Mouse (Mus musculus) heart, embryonic 14.5 days (tissue): ENCODE measurements around the gene Olfr839-ps1. TPM values are rescaled to one million over a fixed set of nuclear protein-coding genes. Genes with fewer than 3 reads are reported as not detected.

Experiments
- ATAC-seq: fragments of 200-750 bp; cut with Nextera tagmentation; 2 replicates; pipeline ENCODE4 v1.8.0; 2017; ENCODE audit warnings: low read depth, moderate TSS enrichment; ENCODE audit not compliant: insufficient number of reproducible peaks, insufficient read depth, low FRiP score
- H3K27ac ChIP-seq, 2 experiments: fragments of 200-500 bp in 1 of 2; fragments of 300-500 bp in 1 of 2; sonication (generic) in 1 of 2; replicated peaks in 1 of 2; 2 replicates each; pipeline ENCODE4 v1.5.1; 2012 to 2014; ENCODE audit warnings: low read depth in 2 of 2, low read length in 2 of 2, control low read depth in 1 of 2, mild to moderate bottlenecking in 1 of 2, mixed read lengths in 1 of 2; ENCODE audit not compliant: control insufficient read depth in 1 of 2, insufficient read depth in 1 of 2
- H3K27me3 ChIP-seq: fragments of 300-500 bp; sonication (generic); 2 replicates; pipeline ENCODE4 v1.6.1; 2014; ENCODE audit warnings: mild to moderate bottlenecking, low read length, control low read depth; ENCODE audit not compliant: control insufficient read depth, insufficient read depth
- H3K36me3 ChIP-seq: fragments of 300-500 bp; sonication (generic); 2 replicates; pipeline ENCODE4 v1.6.1; 2014; ENCODE audit warnings: mild to moderate bottlenecking, control low read depth, low read length, mixed read lengths; ENCODE audit not compliant: control insufficient read depth, insufficient read depth
- H3K4me1 ChIP-seq, 2 experiments: fragments of 200-500 bp in 1 of 2; fragments of 300-500 bp in 1 of 2; sonication (generic) in 1 of 2; 2 replicates each; pipeline ENCODE4 v1.6.1; 2012 to 2014; ENCODE audit warnings: low read length in 2 of 2, control low read depth in 1 of 2, mixed read lengths in 1 of 2; ENCODE audit not compliant: control insufficient read depth in 2 of 2, insufficient read depth in 2 of 2
- H3K4me2 ChIP-seq: fragments of 300-500 bp; sonication (generic); 2 replicates; pipeline ENCODE4 v1.6.1; 2014; ENCODE audit warnings: mild to moderate bottlenecking, low read length
- H3K4me3 ChIP-seq, 2 experiments: fragments of 200-500 bp in 1 of 2; fragments of 300-500 bp in 1 of 2; sonication (generic) in 1 of 2; 2 replicates each; pipeline ENCODE4 v1.5.1; 2012 to 2014; ENCODE audit warnings: low read length in 2 of 2, mild to moderate bottlenecking in 2 of 2, control low read depth in 1 of 2, low read depth in 1 of 2, moderate library complexity in 1 of 2; ENCODE audit not compliant: control insufficient read depth in 1 of 2, insufficient read depth in 1 of 2
- H3K9ac ChIP-seq: fragments of 300-500 bp; sonication (generic); 2 replicates; pipeline ENCODE4 v1.6.1; 2014; ENCODE audit warnings: mild to moderate bottlenecking, low read length
- H3K9me3 ChIP-seq: fragments of 300-500 bp; sonication (generic); 2 replicates; pipeline ENCODE4 v1.6.1; 2016; ENCODE audit warnings: low read length, control low read depth; ENCODE audit not compliant: control insufficient read depth
- WGBS: fragments of 180-500 bp; shearing (Covaris S2); extraction: QIAGEN DNeasy Blood & Tissue Kit; methylation state at CpG from one replicate; pipeline ENCODE4 v1.1.7; 2014; 5-methylcytosine and 5-hydroxymethylcytosine counted together
- polyA plus RNA-seq: library from polyadenylated mRNA; unstranded; fragments of >200 nt; fragmentation: Nextera tagmentation; extraction: Ambion mirVana; gene quantifications from 2 replicates; pipeline ENCODE4 v1.2.1, GENCODE M21; 2014

The Olfr839-ps1 gene
- polyA plus RNA-seq: not detected in 2 replicates

GRCm38 (mm10) chr9:19177212-19177611, at the start of gene Olfr839-ps1:
Gene Olfr839-ps1, minus strand, starts transcription at chr9:19177312.
- 58% methylated on average over 1 of the region's 1 CpGs for WGBS

DNA sequence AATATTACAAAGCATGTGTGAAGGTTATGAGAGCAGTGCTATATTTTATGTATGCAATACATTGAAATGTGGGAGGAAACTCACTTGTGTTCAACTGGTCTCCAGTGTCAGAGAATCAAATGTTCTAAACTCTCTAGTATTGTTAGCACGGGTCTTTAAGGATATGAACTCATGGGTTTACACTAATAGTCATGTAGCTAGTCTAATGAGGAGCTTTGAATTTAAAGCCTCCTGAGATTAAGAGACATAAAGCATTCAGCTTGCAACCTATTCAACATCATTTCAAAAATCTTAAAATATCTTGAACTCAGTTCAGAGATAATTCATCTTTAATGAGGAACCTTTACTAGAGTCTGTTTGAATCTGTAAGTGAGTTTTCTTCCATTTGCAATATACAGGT, 41.1 kb downstream of the Olfr839-ps1 start, which contains the start of gene Olfr837:
Gene Olfr837, plus strand, starts transcription at position 301 of the 400 bp plus-strand sequence.
- ATAC-seq: no peak
- H3K4me3 ChIP-seq: no peak within 1 kb of the TSS
- H3K4me2 ChIP-seq: no peak within 1 kb of the TSS
- no peak within 1 kb of the TSS for H3K27ac ChIP-seq
- H3K36me3 ChIP-seq: no peaks in the 10 kb centered on the region
- 57% methylated on average over 1 of the region's 1 CpGs for WGBS
- H3K4me1 ChIP-seq: no peaks in the 10 kb centered on the region
- no peaks in the 10 kb centered on the region for H3K9me3 ChIP-seq
- H3K9ac ChIP-seq: no peak within 1 kb of the TSS
- no peaks in the 10 kb centered on the region for H3K27me3 ChIP-seq

More at GRCm38 (mm10) chr9:19177212-19177611, at the start of gene Olfr839-ps1:
- Histone ChIP-seq H3K27ac (no peak within 1 kb of the TSS), H3K4me1 (no peaks in the 10 kb centered on the region), H3K27me3 (no peaks in the 10 kb centered on the region), H3K36me3 (no peaks in the 10 kb centered on the region), H3K9me3 (no peaks in the 10 kb centered on the region), H3K4me2 (no peak within 1 kb of the TSS), H3K9ac (no peak within 1 kb of the TSS), H3K4me3 (no peak within 1 kb of the TSS)
- no peak for ATAC-seq

GRCm38 (mm10) chr9:19120082-19120481, 57.0 kb downstream of the Olfr839-ps1 start, which contains the start of gene Olfr836:
Gene Olfr836, plus strand, starts transcription at chr9:19120382.
- Histone ChIP-seq H3K9me3 (no peaks in the 10 kb centered on the region), H3K9ac (no peak within 1 kb of the TSS), H3K27ac (no peak within 1 kb of the TSS), H3K4me2 (no peak within 1 kb of the TSS), H3K27me3 (no peaks in the 10 kb centered on the region), H3K36me3 (no peaks in the 10 kb centered on the region), H3K4me1 (no peaks in the 10 kb centered on the region), H3K4me3 (no peak within 1 kb of the TSS)
- no peak for ATAC-seq

Other genes with a start within 250 kb of the Olfr839-ps1 start
- not detected in 2 replicates for gene Olfr832, start 240.2 kb downstream of the Olfr839-ps1 start, polyA plus RNA-seq
- not detected in 2 replicates for gene Olfr834, start 189.3 kb downstream of the Olfr839-ps1 start, polyA plus RNA-seq
- gene Olfr835, start 144.6 kb downstream of the Olfr839-ps1 start, polyA plus RNA-seq: not detected in 2 replicates
- gene Olfr836, start 56.9 kb downstream of the Olfr839-ps1 start, polyA plus RNA-seq: not detected in 2 replicates
- not detected in 2 replicates for gene Olfr837, start 41.0 kb downstream of the Olfr839-ps1 start, polyA plus RNA-seq
- not detected in 2 replicates for gene Olfr843, start 74.7 kb upstream of the Olfr839-ps1 start, polyA plus RNA-seq
- not detected in 2 replicates for gene Olfr844, start 139.0 kb upstream of the Olfr839-ps1 start, polyA plus RNA-seq
- gene Olfr845, start 159.1 kb upstream of the Olfr839-ps1 start, polyA plus RNA-seq: not detected in 2 replicates
- not detected in 2 replicates for gene Olfr846, start 186.7 kb upstream of the Olfr839-ps1 start, polyA plus RNA-seq
- not detected in 2 replicates for gene Olfr847, start 201.4 kb upstream of the Olfr839-ps1 start, polyA plus RNA-seq